ENCODE assay signal across 15 mouse cellular contexts in genomic region chr7:112378476-112378875, GRCm38 (mm10). TPM values are rescaled to one million over a fixed set of nuclear protein-coding genes. Genes with fewer than 3 reads are reported as not detected.
DNase-seq lines count a peak whose midpoint lies in the region; ATAC-seq and TF ChIP-seq lines count a peak whose summit lies in the region.
"Had no signal": no experiment of that assay in that cellular context is flagged by ENCODE, and none has a peak within 500 bp of the region (broad histone marks: within the 10 kb centered on the region; RNA-seq: fewer than 3 reads in every experiment).

No protein-coding gene starts in this region.

- H3K9ac ChIP-seq in heart, postnatal 0 days (replicated peaks; ENCODE audit: low read depth, low read length): no peak overlapping the region; the same call in 1 of the 2 replicates
- H3K9ac ChIP-seq: hindbrain, embryonic 15.5 days; liver, embryonic 15.5 days; midbrain, embryonic 13.5 days had no signal

- DNase-seq in heart, postnatal 0 days (ENCODE audit: low spot score): no peak
- no peak for DNase-seq in heart, postnatal 10 days
- peak; percentile 64 for DNase-seq in 3T3-L1 (ENCODE audit: low read depth, low spot score)
- DNase-seq in frontal cortex, adult 2 months (ENCODE audit: extremely low spot score in 1 of 2, low spot score in 1 of 2): peak; percentile 72 to 82
- DNase-seq in left cerebral cortex, postnatal 36 days (ENCODE audit: low spot score in 2 of 2): peak; percentile 73 to 80
- DNase-seq in urinary bladder, adult 2 months (ENCODE audit: low spot score): no peak
- no peak for DNase-seq in cerebellum, adult 9-11 months
- no peak for DNase-seq in cerebellum, adult 18-20 months
- DNase-seq: adrenal gland, postnatal 25 days; cerebellum, adult 2 months; spleen, adult 18-20 months; thymus, postnatal 36 days had no signal

- H3K4me2 ChIP-seq in heart, postnatal 0 days (ENCODE audit: low read depth, low read length): no peak overlapping the region
- H3K4me2 ChIP-seq: hindbrain, embryonic 15.5 days; liver, embryonic 15.5 days; midbrain, embryonic 13.5 days had no signal

- intact Hi-C loops in heart, postnatal 10 days (cut with DNase I): loop anchor here (5.0 to 10.0 kb wide), 2 partner anchors 539 to 876 kb away; no protein-coding TSS in a partner anchor
- intact Hi-C loops in left cerebral cortex, postnatal 36 days (cut with DNase I): loop anchor here (5.0 kb wide), 1 partner anchor 754 kb away; no protein-coding TSS in a partner anchor

- ATAC-seq in heart, postnatal 0 days (ENCODE audit: insufficient read depth, low read depth): no peak
- ATAC-seq: midbrain, embryonic 13.5 days had no signal

- no peaks in the 10 kb centered on the region for H3K27me3 ChIP-seq in heart, postnatal 0 days (ENCODE audit: control insufficient read depth, insufficient read depth, low read length)
- H3K27me3 ChIP-seq: hindbrain, embryonic 15.5 days; liver, embryonic 15.5 days; midbrain, embryonic 13.5 days had no signal

- peaks cover 17% of the 10 kb centered on the region; the same call in 1 of the 2 replicates for H3K4me1 ChIP-seq in heart, postnatal 0 days (ENCODE audit: control insufficient read depth, insufficient read depth)
- H3K4me1 ChIP-seq: hindbrain, embryonic 15.5 days; midbrain, embryonic 13.5 days had no signal

- no peak overlapping the region for H3K4me3 ChIP-seq in heart, postnatal 0 days (ENCODE audit: low read depth, low read length)
- H3K4me3 ChIP-seq: hindbrain, embryonic 15.5 days; liver, embryonic 15.5 days; midbrain, embryonic 13.5 days had no signal

- H3K36me3 ChIP-seq in heart, postnatal 0 days (replicated peaks; ENCODE audit: control insufficient read depth, insufficient read depth, low read length): no peaks in the 10 kb centered on the region; the same call in 1 of the 2 replicates
- H3K36me3 ChIP-seq: hindbrain, embryonic 15.5 days; liver, embryonic 15.5 days; midbrain, embryonic 13.5 days had no signal

- 0 out of 2 replicates have a peak overlapping the region, but pooled peaks have one; percentile 0 for H3K27ac ChIP-seq in heart, postnatal 0 days (ENCODE audit: low read depth)
- H3K27ac ChIP-seq: hindbrain, embryonic 15.5 days; liver, embryonic 15.5 days; midbrain, embryonic 13.5 days had no signal

- TF ChIP-seq CTCF in heart, postnatal 0 days (IDR thresholded peaks at IDR 0.05; ENCODE audit: low read depth): no peak

- no peaks in the 10 kb centered on the region for H3K9me3 ChIP-seq in heart, postnatal 0 days (replicated peaks; ENCODE audit: control insufficient read depth, low read length)
- H3K9me3 ChIP-seq: hindbrain, embryonic 15.5 days; liver, embryonic 15.5 days; midbrain, embryonic 13.5 days had no signal

- 62% methylated on average over 5 of the region's 5 CpGs for WGBS in heart, postnatal 0 days

- no peak for TF ChIP-seq EP300 in heart, postnatal 0 days (IDR thresholded peaks at IDR 0.05; ENCODE audit: low read depth)

RNA-seq across cellular contexts. Expression of gene Parva, which starts 48.8 kb away (rescaled TPM):
- total RNA-seq in heart, postnatal 0 days (2014; rRNA removed; ENCODE audit: low replicate concordance): 46.7 and 53.0 TPM in 2 replicates
- polyA plus RNA-seq in heart, postnatal 0 days (2015; fragmentation: Nextera tagmentation; extraction: Ambion mirVana): 39.7 and 41.6 TPM in 2 replicates
- 10 to 100 TPM; 88.1 to 92.3 TPM for total RNA-seq in heart, postnatal 10 days (2021)
- 40.7 and 43.7 TPM in 2 replicates for polyA plus RNA-seq in frontal cortex, adult 2 months (2012; rRNA removed)
- 10 to 100 TPM; 49.1 to 60.9 TPM for total RNA-seq in left cerebral cortex, postnatal 36 days (2021)
- polyA plus RNA-seq in urinary bladder, adult 2 months (2012; rRNA removed): 140 and 183 TPM in 2 replicates

Comparison
In these comparisons a context has a peak if more than half of its experiments do, and no peak if none do; other contexts are left out.
1. DNase-seq: peak in 3T3-L1 (single experiment), frontal cortex, adult 2 months (2 of 2) and left cerebral cortex, postnatal 36 days (2 of 2); none in heart, postnatal 0 days (single experiment), heart, postnatal 10 days (0 of 2), urinary bladder, adult 2 months (single experiment), cerebellum, adult 9-11 months (single experiment) and cerebellum, adult 18-20 months (0 of 2).